Mouse (Mus musculus): ENCODE data around the gene Pipox. TPM values are rescaled to one million over a fixed set of nuclear protein-coding genes. Genes with fewer than 3 reads are reported as not detected.

The Pipox gene
- polyA plus RNA-seq, 1 experiment from 2014 or later, result 6.1 TPM

DNA sequence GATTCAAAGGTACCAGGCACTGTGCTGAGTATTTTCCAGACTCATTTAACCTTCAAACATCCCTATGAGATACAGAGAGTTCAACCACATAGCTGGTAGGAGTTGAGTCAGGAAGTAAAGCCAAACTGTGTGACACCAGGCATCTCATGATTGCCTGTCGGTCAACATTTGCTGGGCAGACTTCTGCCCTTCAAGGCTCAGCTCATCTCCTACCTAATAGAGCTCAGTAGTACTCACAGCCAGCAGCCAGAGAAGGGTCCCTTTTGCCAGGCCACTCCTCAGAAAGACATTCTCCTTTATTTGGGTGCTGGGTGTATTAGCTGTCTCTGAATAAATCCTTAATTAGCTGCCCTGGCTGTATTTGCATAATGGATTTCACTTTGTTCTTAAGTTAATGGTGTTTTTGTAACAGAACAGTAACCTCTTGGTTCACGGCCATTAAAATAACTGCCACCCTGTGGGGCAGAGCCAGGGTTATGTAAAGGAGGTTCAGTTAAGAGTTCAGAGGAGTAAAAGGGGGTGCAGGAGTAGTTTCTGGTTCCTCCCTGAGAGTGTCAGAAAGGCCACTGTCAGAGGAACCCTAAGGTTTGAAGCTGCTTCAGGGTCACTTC is 3.1 kb downstream of the Pipox start:
- no peak overlapping the region for H3K9ac ChIP-seq
- H3K4me1 ChIP-seq (replicated peaks), result peaks cover 84% of the 10 kb centered on the region
- H3K9me3 ChIP-seq, result no peaks in the 10 kb centered on the region
- peaks cover 37% of the 10 kb centered on the region for H3K27me3 ChIP-seq
- H3K27ac ChIP-seq (replicated peaks), result peak overlapping the region; percentile 66
- no peak overlapping the region for H3K4me2 ChIP-seq
- no peak for ATAC-seq (ENCODE audit: low read depth)
- no peak overlapping the region for H3K4me3 ChIP-seq
- 24% methylated on average over 2 of the region's 2 CpGs for WGBS
- H3K36me3 ChIP-seq, result no peaks in the 10 kb centered on the region

DNA sequence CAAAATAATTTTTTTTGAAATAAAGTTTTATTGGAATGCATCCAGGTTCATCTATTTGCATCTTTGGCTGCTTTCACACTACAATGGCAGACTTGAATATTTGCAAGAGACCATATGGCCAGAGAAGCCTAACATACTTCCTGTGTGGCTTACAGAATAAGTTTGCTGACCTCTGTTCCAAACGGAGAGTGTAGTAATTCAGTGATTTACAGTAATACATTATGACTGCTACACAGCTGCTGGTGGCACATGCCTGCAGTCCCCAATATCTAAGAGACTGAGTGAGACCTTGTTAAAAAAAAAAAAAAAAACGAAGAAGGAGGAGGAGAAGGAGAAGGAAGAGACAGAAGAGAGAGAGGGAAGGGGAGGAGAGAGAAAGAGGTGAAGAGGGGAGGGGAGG is 4.4 kb downstream of the Pipox start:
- Histone ChIP-seq H3K9me3 (no peaks in the 10 kb centered on the region), H3K27me3 (peaks cover 27% of the 10 kb centered on the region), H3K4me1 (replicated peaks) (peaks cover 84% of the 10 kb centered on the region), H3K4me3 (no peak overlapping the region), H3K9ac (no peak overlapping the region), H3K36me3 (no peaks in the 10 kb centered on the region), H3K4me2 (no peak overlapping the region), H3K27ac (replicated peaks) (no peak overlapping the region)
- no peak for ATAC-seq (ENCODE audit: low read depth)
- 27% methylated on average over 1 of the region's 2 CpGs for WGBS

DNA sequence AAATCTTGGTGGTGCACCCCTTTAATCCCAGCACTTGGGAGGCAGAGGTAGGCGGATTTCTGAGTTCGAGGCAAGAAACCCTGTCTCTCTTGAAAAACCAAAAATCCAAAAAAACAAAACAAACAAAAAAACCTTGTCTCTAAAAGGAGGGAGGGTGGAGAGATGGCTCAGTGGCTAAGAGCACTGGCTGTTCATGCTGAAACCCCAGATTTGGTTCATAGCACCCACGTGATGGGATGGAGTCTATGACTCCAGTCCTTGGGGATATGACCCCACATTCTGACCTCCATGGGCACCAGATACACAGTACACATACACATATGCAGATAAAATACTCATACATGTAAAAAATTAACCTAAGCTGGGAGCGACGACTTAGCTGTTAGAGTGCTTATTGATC is 5.0 kb downstream of the Pipox start:
- no peak for ATAC-seq (ENCODE audit: low read depth)
- H3K4me1 ChIP-seq (replicated peaks), result peaks cover 83% of the 10 kb centered on the region
- 92% methylated on average over 5 of the region's 5 CpGs for WGBS
- H3K27ac ChIP-seq (replicated peaks), result no peak overlapping the region
- no peak overlapping the region for H3K9ac ChIP-seq
- no peaks in the 10 kb centered on the region for H3K36me3 ChIP-seq
- H3K4me3 ChIP-seq, result no peak overlapping the region
- no peaks in the 10 kb centered on the region for H3K9me3 ChIP-seq
- H3K4me2 ChIP-seq, result no peak overlapping the region
- peaks cover 31% of the 10 kb centered on the region for H3K27me3 ChIP-seq

GRCm38 (mm10) chr11:77887373-77887960 is 6.4 kb downstream of the Pipox start:
- H3K36me3 ChIP-seq, result no peaks in the 10 kb centered on the region
- peaks cover 70% of the 10 kb centered on the region for H3K4me1 ChIP-seq (replicated peaks)
- H3K9me3 ChIP-seq, result no peaks in the 10 kb centered on the region
- ATAC-seq (ENCODE audit: low read depth), result peak; percentile 57; the same call in 1 of the 2 replicates
- peak overlapping the region; percentile 54 for H3K9ac ChIP-seq
- H3K4me2 ChIP-seq, result peak overlapping the region; percentile 26
- no peak overlapping the region for H3K4me3 ChIP-seq
- WGBS, result 24% methylated on average over 17 of the region's 17 CpGs
- H3K27ac ChIP-seq (replicated peaks), result peak overlapping the region; percentile 88
- H3K27me3 ChIP-seq, result peaks cover 44% of the 10 kb centered on the region

- H3K9ac ChIP-seq, result peak overlapping the region; percentile 51
- H3K4me2 ChIP-seq, result no peak overlapping the region
- H3K4me1 ChIP-seq (replicated peaks), result peaks cover 68% of the 10 kb centered on the region
- peaks cover 58% of the 10 kb centered on the region for H3K27me3 ChIP-seq
- H3K36me3 ChIP-seq, result no peaks in the 10 kb centered on the region
- 11% methylated on average over 8 of the region's 8 CpGs for WGBS
- no peak overlapping the region for H3K4me3 ChIP-seq
- peak overlapping the region; percentile 88 for H3K27ac ChIP-seq (replicated peaks)
- 0 out of 2 replicates have a peak, but pooled peaks have one; percentile 11 for ATAC-seq (ENCODE audit: low read depth)
- H3K9me3 ChIP-seq, result no peaks in the 10 kb centered on the region
These were observed 8.7 kb downstream of the Pipox start for GRCm38 (mm10) chr11:77885246-77885575.

- Histone ChIP-seq H3K4me3 (no peak overlapping the region), H3K4me1 (replicated peaks) (peaks cover 70% of the 10 kb centered on the region), H3K9me3 (no peaks in the 10 kb centered on the region), H3K27ac (replicated peaks) (peak overlapping the region; percentile 88), H3K9ac (peak overlapping the region; percentile 51), H3K27me3 (peaks cover 58% of the 10 kb centered on the region), H3K36me3 (no peaks in the 10 kb centered on the region), H3K4me2 (no peak overlapping the region)
- WGBS, result 25% methylated on average over 10 of the region's 10 CpGs
- no peak for ATAC-seq (ENCODE audit: low read depth)
These were observed 9.2 kb downstream of the Pipox start for GRCm38 (mm10) chr11:77884524-77885245.

- H3K36me3 ChIP-seq, result no peaks in the 10 kb centered on the region
- no peak for ATAC-seq (ENCODE audit: low read depth)
- peaks cover 66% of the 10 kb centered on the region for H3K4me1 ChIP-seq (replicated peaks)
- WGBS, result 42% methylated on average over 11 of the region's 11 CpGs
- no peaks in the 10 kb centered on the region for H3K9me3 ChIP-seq
- 0 out of 2 replicates have a peak overlapping the region, but pooled peaks have one; percentile 17 for H3K9ac ChIP-seq
- H3K27ac ChIP-seq (replicated peaks), result peak overlapping the region; percentile 67
- no peak overlapping the region for H3K4me3 ChIP-seq
- H3K4me2 ChIP-seq, result no peak overlapping the region
- H3K27me3 ChIP-seq, result peaks cover 73% of the 10 kb centered on the region
These were observed 17.1 kb downstream of the Pipox start for GRCm38 (mm10) chr11:77876760-77877148.

DNA sequence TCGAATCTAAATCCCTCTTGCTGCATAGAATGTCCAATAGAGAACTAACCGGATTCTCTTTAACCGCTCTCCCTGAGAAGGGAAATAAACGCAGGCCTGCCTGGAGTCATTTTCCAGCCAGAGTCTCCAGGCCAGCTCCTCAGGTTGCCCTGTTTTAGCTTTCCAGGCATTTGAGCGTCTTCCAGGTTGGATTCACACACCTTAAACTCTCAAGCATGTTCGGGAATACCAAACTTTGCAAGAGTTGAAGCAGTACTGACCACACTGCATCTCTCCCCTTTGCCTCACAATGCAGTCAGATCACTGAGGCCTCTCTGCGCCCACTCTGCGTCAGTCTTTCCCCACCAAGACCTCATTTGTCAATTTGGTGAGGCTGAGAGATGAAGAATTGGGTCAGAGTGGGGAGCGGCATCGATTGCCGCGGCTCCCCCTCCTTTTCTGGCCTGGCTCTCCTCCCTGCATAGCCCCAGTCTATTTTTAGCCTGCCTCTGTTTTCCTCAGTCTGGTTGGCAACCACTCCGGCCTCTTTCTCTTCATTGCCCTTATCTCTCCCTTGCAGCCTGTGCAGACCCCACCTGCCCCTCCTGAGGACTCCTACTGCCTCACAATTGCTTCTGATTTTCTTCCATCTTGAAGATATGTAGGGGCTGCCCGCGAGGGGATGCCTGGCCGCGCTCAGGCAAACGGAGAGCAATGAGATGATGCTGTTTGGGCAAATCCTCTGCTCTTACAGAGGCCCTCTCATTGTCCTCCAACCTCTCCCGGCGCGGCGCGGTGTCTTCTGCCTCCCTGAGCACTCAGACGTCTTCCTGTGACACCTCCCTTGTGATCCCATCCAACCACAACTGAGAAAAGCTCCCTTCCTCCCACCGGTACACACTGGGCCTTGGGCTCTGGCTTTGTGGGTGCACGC is 17.8 kb downstream of the Pipox start:
- H3K27me3 ChIP-seq, result peaks cover 67% of the 10 kb centered on the region
- 0 out of 2 replicates have a peak overlapping the region, but pooled peaks have one; percentile 17 for H3K9ac ChIP-seq
- peak overlapping the region; percentile 67 for H3K27ac ChIP-seq (replicated peaks)
- no peaks in the 10 kb centered on the region for H3K36me3 ChIP-seq
- H3K4me1 ChIP-seq (replicated peaks), result peaks cover 65% of the 10 kb centered on the region
- H3K9me3 ChIP-seq, result no peaks in the 10 kb centered on the region
- 65% methylated on average over 26 of the region's 26 CpGs for WGBS
- peak overlapping the region; percentile 1; the same call in 1 of the 2 replicates for H3K4me2 ChIP-seq
- no peak overlapping the region for H3K4me3 ChIP-seq
- no peak for ATAC-seq (ENCODE audit: low read depth)

DNA sequence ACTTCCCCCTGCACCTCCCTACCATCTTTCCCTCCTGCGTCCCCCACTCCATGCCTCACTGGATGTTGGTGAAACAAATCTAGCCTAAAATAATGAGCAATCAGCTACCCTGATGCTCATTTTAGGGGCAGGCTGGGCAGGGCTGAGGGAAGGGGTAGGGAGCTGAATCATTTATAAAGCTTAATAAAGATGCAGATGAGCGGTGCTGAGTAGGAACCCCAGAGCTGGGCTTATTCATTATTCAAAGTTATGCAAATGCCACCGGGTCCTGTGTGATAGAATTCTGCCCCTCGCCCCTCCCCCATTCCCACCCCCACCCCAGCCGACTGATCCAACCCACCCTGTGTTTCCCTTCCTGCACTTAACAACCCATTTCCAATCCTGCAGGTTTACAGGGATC is 18.6 kb downstream of the Pipox start:
- 25% methylated on average over 5 of the region's 5 CpGs for WGBS
- peak; percentile 29; the same call in 1 of the 2 replicates for ATAC-seq (ENCODE audit: low read depth)
- Histone ChIP-seq H3K27ac (replicated peaks) (peak overlapping the region; percentile 46; the same call in 1 of the 2 replicates), H3K4me3 (no peak overlapping the region), H3K4me2 (no peak overlapping the region), H3K9ac (0 out of 2 replicates have a peak overlapping the region, but pooled peaks have one; percentile 12), H3K9me3 (no peaks in the 10 kb centered on the region), H3K4me1 (replicated peaks) (peaks cover 67% of the 10 kb centered on the region), H3K27me3 (peaks cover 64% of the 10 kb centered on the region), H3K36me3 (no peaks in the 10 kb centered on the region)

GRCm38 (mm10) chr11:77874685-77875231 is 19.1 kb downstream of the Pipox start:
- 49% methylated on average over 6 of the region's 6 CpGs for WGBS
- peak overlapping the region; percentile 46; the same call in 1 of the 2 replicates for H3K27ac ChIP-seq (replicated peaks)

DNA sequence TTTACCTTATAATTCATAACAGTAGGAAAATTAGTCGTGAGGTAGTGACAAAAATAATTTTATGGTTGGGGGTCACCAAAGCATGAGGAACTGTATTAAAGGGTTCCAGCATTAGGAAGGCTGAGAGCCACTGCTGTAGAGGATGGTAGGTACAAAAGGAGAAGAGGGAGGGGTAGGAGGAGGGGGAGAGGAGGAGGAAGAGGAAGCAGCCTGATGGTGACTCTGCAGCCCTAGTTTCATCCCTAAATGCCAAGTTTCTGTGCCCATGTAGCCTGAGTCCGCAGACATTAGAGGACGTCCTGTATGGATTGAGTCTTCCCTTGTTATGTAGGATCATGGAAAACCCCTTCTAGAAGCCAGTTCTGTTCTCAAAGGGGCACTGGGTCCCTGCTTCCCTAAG is 20.8 kb downstream of the Pipox start:
- 40% methylated on average over 3 of the region's 3 CpGs for WGBS
- Histone ChIP-seq H3K4me2 (no peak overlapping the region), H3K27ac (replicated peaks) (peak overlapping the region; percentile 78; the same call in 1 of the 2 replicates), H3K9me3 (no peaks in the 10 kb centered on the region), H3K27me3 (peaks cover 65% of the 10 kb centered on the region), H3K36me3 (no peaks in the 10 kb centered on the region), H3K9ac (no peak overlapping the region), H3K4me3 (no peak overlapping the region), H3K4me1 (replicated peaks) (peaks cover 67% of the 10 kb centered on the region)
- ATAC-seq (ENCODE audit: low read depth), result no peak

More at GRCm38 (mm10) chr11:77874685-77875231, 19.1 kb downstream of the Pipox start:
- Histone ChIP-seq H3K9ac (no peak overlapping the region; the same call in 1 of the 2 replicates), H3K4me3 (no peak overlapping the region), H3K4me2 (no peak overlapping the region), H3K27me3 (peaks cover 63% of the 10 kb centered on the region), H3K4me1 (replicated peaks) (peaks cover 62% of the 10 kb centered on the region), H3K9me3 (no peaks in the 10 kb centered on the region), H3K36me3 (no peaks in the 10 kb centered on the region)
- ATAC-seq (ENCODE audit: low read depth), result no peak
